Mouse (Mus musculus) brown adipose tissue, adult 24 weeks (tissue): ENCODE data around the gene Mapre1. TPM values are rescaled to one million over a fixed set of nuclear protein-coding genes. Genes with fewer than 3 reads are reported as not detected.
"Not testable (repeated sequence)": the region's sequence is repeated elsewhere in the genome, so short reads cannot be mapped to it uniquely, and the experiment has no call there.

Experiments used
- H3K27ac ChIP-seq: fragments of 200-500 bp; replicated peaks from 2 replicates; pipeline ENCODE4 v1.5.1; 2012; ENCODE audit warnings: low read depth, mild to moderate bottlenecking, low read length
- H3K4me1 ChIP-seq: fragments of 200-500 bp; 2 replicates; pipeline ENCODE4 v1.6.1; 2012; ENCODE audit warnings: low read length, mixed read lengths; ENCODE audit not compliant: control insufficient read depth, insufficient read depth, insufficient read length
- H3K4me3 ChIP-seq: fragments of 200-500 bp; 2 replicates; pipeline ENCODE4 v1.5.1; 2012; ENCODE audit warnings: low read depth, mild to moderate bottlenecking, low read length, moderate library complexity; ENCODE audit not compliant: insufficient read depth
- polyA plus RNA-seq: library from polyadenylated mRNA; stranded (reverse); fragments of >200 nt; gene quantifications from 2 replicates; pipeline ENCODE4 v1.2.4, GENCODE M21; 2012; ENCODE audit not compliant: missing spikeins, insufficient read depth, insufficient read length

Gene Mapre1
- polyA plus RNA-seq, 1 experiment, result 42.6 TPM

- no peak overlapping the region for H3K27ac ChIP-seq
- no peak overlapping the region for H3K4me3 ChIP-seq
- H3K4me1 ChIP-seq, result peaks cover 15% of the 10 kb centered on the region
Observed at GRCm38 (mm10) chr2:153747994-153748393, 6.9 kb downstream of the Mapre1 start.

DNA sequence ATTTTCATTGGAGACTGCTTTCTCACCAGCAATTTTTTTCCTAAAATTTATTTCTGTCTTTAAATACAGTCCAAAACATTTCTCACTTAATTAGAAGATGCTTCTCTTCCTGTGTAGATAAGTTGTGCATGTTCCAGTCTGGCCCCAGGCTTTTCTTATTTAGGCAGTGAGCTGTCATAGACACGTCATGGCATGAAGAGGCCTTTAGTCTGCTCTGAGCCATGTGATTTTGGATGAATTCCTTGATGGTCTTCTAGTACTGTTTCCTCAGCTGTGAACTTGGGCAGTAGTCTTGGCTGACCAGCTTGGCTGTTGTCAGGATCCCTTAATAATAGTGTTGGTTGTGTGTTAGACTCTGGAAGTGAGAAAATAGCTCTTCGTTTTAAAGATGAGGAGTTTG is 9.3 kb downstream of the Mapre1 start:
- peak overlapping the region; percentile 26; the same call in 1 of the 2 replicates for H3K27ac ChIP-seq
- peaks cover 13% of the 10 kb centered on the region for H3K4me1 ChIP-seq
- H3K4me3 ChIP-seq, result no peak overlapping the region

DNA sequence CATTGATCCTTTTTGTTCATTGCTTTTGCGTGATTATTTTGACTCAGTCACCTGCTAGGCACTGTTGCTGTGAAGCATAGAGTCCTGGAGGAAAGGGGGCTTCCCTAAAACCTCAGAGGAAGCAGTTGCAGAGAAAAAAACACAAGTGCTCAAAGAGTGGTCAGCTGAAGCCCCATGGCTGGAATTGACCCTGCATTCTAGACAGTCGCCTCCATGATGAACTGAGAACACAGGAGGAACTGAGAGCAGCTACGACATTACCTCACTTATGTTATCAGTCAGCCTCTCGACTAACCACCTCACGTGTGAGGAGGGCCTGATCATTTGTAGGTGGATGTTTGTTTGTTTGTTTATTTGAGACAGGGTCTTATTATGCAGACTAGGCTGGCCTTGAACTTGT is 21.0 kb downstream of the Mapre1 start:
- H3K27ac ChIP-seq, result no peak overlapping the region
- no peaks in the 10 kb centered on the region for H3K4me1 ChIP-seq
- H3K4me3 ChIP-seq, result no peak overlapping the region

DNA sequence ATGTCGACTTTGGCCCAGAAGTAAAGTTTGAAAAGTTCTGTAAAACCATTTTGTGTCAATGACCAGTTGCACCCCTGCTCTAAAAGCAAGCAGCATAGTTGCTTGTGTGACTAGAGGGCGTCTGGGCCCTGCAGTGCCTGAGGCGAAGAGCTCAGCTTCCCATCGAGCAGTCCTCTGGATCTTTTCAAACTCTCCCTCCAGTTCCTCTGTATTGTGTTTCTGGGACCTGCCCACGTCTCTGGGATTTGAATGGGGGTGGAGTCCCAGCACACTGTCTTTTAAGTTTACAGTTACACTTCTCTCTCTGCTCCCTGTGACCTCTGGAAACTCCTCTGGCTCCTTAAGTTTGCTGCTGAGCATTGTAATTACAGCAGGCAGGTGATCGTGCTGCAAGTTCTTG is 26.4 kb downstream of the Mapre1 start:
- no peak overlapping the region for H3K27ac ChIP-seq
- H3K4me3 ChIP-seq, result no peak overlapping the region
- H3K4me1 ChIP-seq, result 0 out of 2 replicates have a peak, but pooled peaks cover 2% of the 10 kb centered on the region

GRCm38 (mm10) chr2:153768881-153769280 is 27.8 kb downstream of the Mapre1 start:
- no peak overlapping the region for H3K4me3 ChIP-seq
- H3K4me1 ChIP-seq, result 0 out of 2 replicates have a peak, but pooled peaks cover 2% of the 10 kb centered on the region
- H3K27ac ChIP-seq, result no peak overlapping the region

GRCm38 (mm10) chr2:153772950-153773349 is 31.9 kb downstream of the Mapre1 start:
- H3K4me3 ChIP-seq, result no peak overlapping the region
- 0 out of 2 replicates have a peak, but pooled peaks cover 2% of the 10 kb centered on the region for H3K4me1 ChIP-seq

DNA sequence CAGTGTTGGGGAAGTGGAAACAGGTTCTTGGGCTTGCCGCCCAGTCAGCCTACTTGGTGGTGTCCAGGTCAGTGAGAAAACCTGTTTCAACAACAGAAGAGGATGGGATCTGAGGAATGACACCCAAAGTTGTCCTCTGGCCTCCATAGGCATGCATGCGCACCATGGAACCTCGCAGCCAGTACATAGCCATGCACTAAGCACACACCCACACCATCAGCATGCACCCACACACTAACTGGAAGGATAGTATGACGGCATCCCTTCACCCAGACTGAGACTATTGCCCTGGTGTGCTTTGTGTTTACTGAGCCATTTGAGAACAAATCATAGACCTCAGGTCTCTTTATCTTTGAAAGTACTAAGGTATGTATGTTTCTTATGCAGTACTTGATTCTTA is 34.4 kb downstream of the Mapre1 start:
- peaks cover 2% of the 10 kb centered on the region; the same call in 1 of the 2 replicates for H3K4me1 ChIP-seq
- H3K27ac ChIP-seq, result no peak overlapping the region
- H3K4me3 ChIP-seq, result no peak overlapping the region

More at GRCm38 (mm10) chr2:153772950-153773349, 31.9 kb downstream of the Mapre1 start:
- H3K27ac ChIP-seq, result no peak overlapping the region

DNA sequence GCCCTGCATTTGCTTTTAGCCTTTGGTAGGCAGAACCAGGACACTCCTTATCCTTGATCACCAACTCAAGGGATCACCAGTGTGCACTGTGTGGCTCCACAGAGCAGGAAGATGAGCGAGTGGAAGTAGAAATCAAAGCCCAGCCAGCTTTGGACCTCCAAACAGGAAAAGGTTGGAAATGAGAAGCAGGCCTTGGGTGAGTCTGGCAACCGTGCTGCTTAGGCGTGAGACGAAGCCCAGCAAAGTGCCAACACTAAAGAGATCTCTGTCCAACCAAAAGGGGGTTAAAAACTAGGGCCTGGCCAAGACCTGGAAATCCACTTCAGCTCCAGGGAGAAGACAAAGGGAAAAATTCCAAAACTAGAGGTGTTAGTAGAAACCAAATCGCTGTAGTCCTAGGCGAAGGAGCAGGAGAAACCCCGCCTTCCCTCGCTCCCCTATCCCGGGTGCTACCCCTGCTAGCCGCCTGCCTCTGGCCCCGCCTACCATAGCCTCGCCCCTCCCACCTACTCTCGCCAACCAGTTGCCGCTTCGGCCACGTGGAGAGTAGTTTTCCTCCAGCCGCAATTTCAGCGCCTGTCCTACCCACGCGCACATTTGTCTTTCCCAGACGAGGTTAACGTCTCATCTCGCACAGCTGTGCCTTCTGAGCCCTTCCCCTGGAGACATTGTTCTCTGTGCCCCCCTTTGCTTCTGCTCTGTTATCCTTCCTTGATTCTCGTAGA is 37.7 kb downstream of the Mapre1 start:
- no peaks in the 10 kb centered on the region; the same call in 1 of the 2 replicates for H3K4me1 ChIP-seq
- H3K27ac ChIP-seq, result no peak overlapping the region
- H3K4me3 ChIP-seq, result peak overlapping the region; percentile 48

DNA sequence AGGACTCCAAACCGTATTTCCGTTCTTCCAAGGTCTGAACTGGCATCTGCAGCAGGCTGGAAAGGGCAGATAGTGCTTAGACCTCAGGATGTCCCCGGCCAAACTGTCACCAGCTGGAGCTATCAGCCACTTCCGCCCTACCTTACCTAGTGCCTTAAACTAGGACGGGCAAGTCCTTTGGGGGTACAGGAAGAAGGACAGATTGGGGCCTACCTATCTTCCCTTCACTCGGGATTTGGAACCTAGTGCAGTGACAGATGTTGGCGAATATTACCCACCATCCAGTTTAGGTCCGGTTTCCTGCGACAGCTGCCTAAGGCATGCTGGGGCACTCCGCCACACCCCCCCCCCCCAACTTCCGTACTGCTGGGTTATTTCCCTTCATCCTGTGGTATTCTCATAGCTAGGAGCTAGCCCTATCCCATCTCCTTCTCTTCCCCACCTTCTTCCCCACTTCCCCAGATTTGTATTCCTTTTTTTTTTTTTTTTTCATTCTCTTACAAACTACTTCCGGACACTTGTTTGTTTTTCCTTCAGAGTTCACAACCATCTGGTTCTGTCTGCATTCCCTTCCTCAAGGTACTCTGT is 38.4 kb downstream of the Mapre1 start, which contains the start of gene Efcab8:
TSS of gene Efcab8 (plus strand) at position 538 of the 588 bp plus-strand sequence.
- H3K27ac ChIP-seq, result no peak within 1 kb of the TSS
- no peaks in the 10 kb centered on the region; the same call in 1 of the 2 replicates for H3K4me1 ChIP-seq
- H3K4me3 ChIP-seq, result peak within 1 kb of the TSS; percentile 48

DNA sequence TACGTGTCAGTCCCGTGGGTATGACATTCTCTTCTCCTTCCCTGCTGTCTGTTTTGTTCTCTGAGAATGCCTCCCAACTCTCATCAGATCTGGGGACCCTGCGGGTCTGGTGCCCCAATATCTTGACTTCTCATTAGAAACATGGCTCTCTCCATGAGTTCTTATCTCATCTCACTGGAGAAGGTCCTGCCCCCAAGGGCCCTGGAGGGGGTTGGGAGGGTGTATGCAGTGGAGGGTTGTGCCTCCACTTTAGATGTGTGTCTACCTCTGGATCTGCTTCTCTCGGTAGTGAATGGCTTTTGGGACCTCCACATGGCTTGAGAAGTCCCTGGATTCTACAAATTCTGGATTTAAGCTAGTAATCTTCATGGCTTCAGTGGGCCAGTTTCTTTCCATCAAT is 40.1 kb downstream of the Mapre1 start:
- Histone ChIP-seq H3K4me3 (no peak overlapping the region), H3K27ac (no peak overlapping the region), H3K4me1 (no peaks in the 10 kb centered on the region; the same call in 1 of the 2 replicates)

GRCm38 (mm10) chr2:153784668-153785067 is 43.6 kb downstream of the Mapre1 start:
- Histone ChIP-seq H3K4me3 (no peak overlapping the region), H3K27ac (no peak overlapping the region), H3K4me1 (no peaks in the 10 kb centered on the region; the same call in 1 of the 2 replicates)

- Histone ChIP-seq H3K27ac (no peak overlapping the region), H3K4me3 (no peak overlapping the region), H3K4me1 (peaks cover 2% of the 10 kb centered on the region; the same call in 1 of the 2 replicates)
Observed at GRCm38 (mm10) chr2:153793366-153793765, 52.3 kb downstream of the Mapre1 start.

GRCm38 (mm10) chr2:153795090-153795489 is 54.0 kb downstream of the Mapre1 start:
- peaks cover 2% of the 10 kb centered on the region; the same call in 1 of the 2 replicates for H3K4me1 ChIP-seq
- no peak overlapping the region for H3K27ac ChIP-seq
- no peak overlapping the region for H3K4me3 ChIP-seq

GRCm38 (mm10) chr2:153807464-153807863 is 66.4 kb downstream of the Mapre1 start:
- H3K4me3 ChIP-seq, H3K27ac ChIP-seq, H3K4me1 ChIP-seq: not testable (repeated sequence)

- H3K4me1 ChIP-seq, result no peaks in the 10 kb centered on the region
- H3K27ac ChIP-seq, result no peak overlapping the region
- no peak overlapping the region for H3K4me3 ChIP-seq
Observed at GRCm38 (mm10) chr2:153808146-153808545, 67.1 kb downstream of the Mapre1 start.

DNA sequence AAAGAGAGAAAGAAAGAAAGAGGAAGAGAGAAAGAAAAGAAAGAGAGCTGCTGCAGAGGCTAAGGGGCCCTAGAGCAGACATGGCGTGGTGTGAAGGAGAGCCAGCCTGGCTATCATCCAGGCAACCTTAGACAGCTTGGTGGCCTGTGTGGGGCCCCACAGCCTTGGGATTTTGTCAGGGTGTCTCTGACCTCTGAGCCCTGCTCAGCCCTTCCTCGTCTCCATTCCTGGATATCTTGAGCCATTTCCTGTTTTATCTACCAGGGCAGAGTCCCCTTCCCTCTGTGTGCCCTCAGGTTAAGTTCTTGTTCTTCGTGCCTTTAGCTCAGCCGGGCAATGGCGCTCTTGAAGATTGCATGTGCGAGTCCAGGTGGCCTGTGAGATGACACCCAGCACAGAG is 67.8 kb downstream of the Mapre1 start:
- Histone ChIP-seq H3K27ac (no peak overlapping the region), H3K4me3 (no peak overlapping the region), H3K4me1 (no peaks in the 10 kb centered on the region)
